In genomic region chr7:73422223-73423113, GRCm38 (mm10) we compare ENCODE assay signal across 8 mouse cellular contexts. TPM values are rescaled to one million over a fixed set of nuclear protein-coding genes. Genes with fewer than 3 reads are reported as not detected.
DNase-seq lines count a peak whose midpoint lies in the region; ATAC-seq lines count a peak whose summit lies in the region.

No protein-coding gene starts in this region.

- peaks cover 26% of the 10 kb centered on the region for H3K4me1 ChIP-seq in kidney, embryonic 15.5 days
- H3K4me1 ChIP-seq in forebrain, embryonic 14.5 days (ENCODE audit: control insufficient read depth, insufficient read depth, low read length) = peaks cover 11% of the 10 kb centered on the region
- H3K4me1 ChIP-seq in hindbrain, embryonic 16.5 days (ENCODE audit: control insufficient read depth, insufficient read depth, low read depth, low read length) = peaks cover 17% of the 10 kb centered on the region
- peaks cover 64% of the 10 kb centered on the region for H3K4me1 ChIP-seq in midbrain, embryonic 12.5 days

- no peak overlapping the region for H3K4me3 ChIP-seq in kidney, embryonic 15.5 days (replicated peaks)
- H3K4me3 ChIP-seq in forebrain, embryonic 14.5 days (ENCODE audit: low read depth, low read length) = no peak overlapping the region
- no peak overlapping the region for H3K4me3 ChIP-seq in hindbrain, embryonic 16.5 days (ENCODE audit: low read length)
- no peak overlapping the region for H3K4me3 ChIP-seq in midbrain, embryonic 12.5 days

- peaks cover 32% of the 10 kb centered on the region for H3K36me3 ChIP-seq in kidney, embryonic 15.5 days
- H3K36me3 ChIP-seq in forebrain, embryonic 14.5 days (ENCODE audit: control insufficient read depth, insufficient read depth, low read length) = peaks cover 41% of the 10 kb centered on the region
- H3K36me3 ChIP-seq in hindbrain, embryonic 16.5 days (ENCODE audit: control insufficient read depth, insufficient read depth, low read length) = peaks cover 12% of the 10 kb centered on the region
- H3K36me3 ChIP-seq in midbrain, embryonic 12.5 days = peaks cover 46% of the 10 kb centered on the region

- DNase-seq in kidney, adult 18-20 months = peak; percentile 79
- peak; percentile 75 for DNase-seq in cerebellum, adult 11 months
- DNase-seq in forebrain, embryonic 14.5 days (ENCODE audit: low spot score) = peak; percentile 89
- DNase-seq in left cerebral cortex, adult 8-10 months (ENCODE audit: low spot score in 2 of 2) = peak; percentile 69 to 83
- peak; percentile 54 to 77 for DNase-seq in spleen, postnatal 10 days (ENCODE audit: low spot score in 2 of 2)

- no peak overlapping the region for H3K9ac ChIP-seq in kidney, embryonic 15.5 days
- H3K9ac ChIP-seq in forebrain, embryonic 14.5 days (ENCODE audit: low read length) = no peak overlapping the region
- H3K9ac ChIP-seq in hindbrain, embryonic 16.5 days (ENCODE audit: low read depth, low read length) = no peak overlapping the region
- H3K9ac ChIP-seq in midbrain, embryonic 12.5 days (replicated peaks) = no peak overlapping the region

- WGBS in kidney, embryonic 15.5 days = 26% methylated on average over 12 of the region's 12 CpGs
- 23% methylated on average over 12 of the region's 12 CpGs for WGBS in forebrain, embryonic 14.5 days
- WGBS in hindbrain, embryonic 16.5 days = 20% methylated on average over 12 of the region's 12 CpGs
- WGBS in midbrain, embryonic 12.5 days = 25% methylated on average over 12 of the region's 12 CpGs

- H3K9me3 ChIP-seq in kidney, embryonic 15.5 days (replicated peaks) = no peaks in the 10 kb centered on the region
- no peaks in the 10 kb centered on the region for H3K9me3 ChIP-seq in forebrain, embryonic 14.5 days (replicated peaks; ENCODE audit: control insufficient read depth, low read length)
- H3K9me3 ChIP-seq in hindbrain, embryonic 16.5 days (ENCODE audit: control insufficient read depth, low read length) = no peaks in the 10 kb centered on the region
- no peaks in the 10 kb centered on the region for H3K9me3 ChIP-seq in midbrain, embryonic 12.5 days

- no peaks in the 10 kb centered on the region for H3K27me3 ChIP-seq in kidney, embryonic 15.5 days
- H3K27me3 ChIP-seq in forebrain, embryonic 14.5 days (replicated peaks; ENCODE audit: control insufficient read depth, insufficient read depth, low read length) = no peaks in the 10 kb centered on the region
- no peaks in the 10 kb centered on the region for H3K27me3 ChIP-seq in hindbrain, embryonic 16.5 days (replicated peaks; ENCODE audit: control insufficient read depth, insufficient read depth, low read length)
- H3K27me3 ChIP-seq in midbrain, embryonic 12.5 days = no peaks in the 10 kb centered on the region

- no peak for ATAC-seq in kidney, embryonic 15.5 days (replicated peaks; ENCODE audit: low FRiP score)
- peak; percentile 64 for ATAC-seq in forebrain, embryonic 14.5 days
- ATAC-seq in hindbrain, embryonic 16.5 days = peak; percentile 60
- peak; percentile 10 for ATAC-seq in midbrain, embryonic 12.5 days (ENCODE audit: low FRiP score, low read depth)

- H3K27ac ChIP-seq in kidney, embryonic 15.5 days = no peak overlapping the region
- 0 out of 2 replicates have a peak overlapping the region, but pooled peaks have one; percentile 22 for H3K27ac ChIP-seq in forebrain, embryonic 14.5 days (ENCODE audit: low read depth, low read length)
- H3K27ac ChIP-seq in hindbrain, embryonic 16.5 days (ENCODE audit: low read depth, low read length) = peak overlapping the region; percentile 32; the same call in 1 of the 2 replicates
- H3K27ac ChIP-seq in midbrain, embryonic 12.5 days (replicated peaks) = peak overlapping the region; percentile 75

- H3K4me2 ChIP-seq in kidney, embryonic 15.5 days = no peak overlapping the region
- no peak overlapping the region for H3K4me2 ChIP-seq in forebrain, embryonic 14.5 days (ENCODE audit: low read length)
- no peak overlapping the region for H3K4me2 ChIP-seq in hindbrain, embryonic 16.5 days (ENCODE audit: low read length)
- no peak overlapping the region for H3K4me2 ChIP-seq in midbrain, embryonic 12.5 days (replicated peaks)

RNA-seq across cellular contexts. Expression of gene Rgma, which starts 47.2 kb away (rescaled TPM):
- polyA plus RNA-seq in kidney, embryonic 15.5 days (2015; fragmentation: Nextera tagmentation; extraction: Ambion mirVana) = 11.7 and 13.7 TPM in 2 replicates
- 20.6 and 23.6 TPM in 2 replicates for polyA plus RNA-seq in forebrain, embryonic 14.5 days (2014; fragmentation: Nextera tagmentation; extraction: Ambion mirVana)
- polyA plus RNA-seq in hindbrain, embryonic 16.5 days (2015; fragmentation: Nextera tagmentation; extraction: Ambion mirVana) = 30.9 and 39.8 TPM in 2 replicates
- total RNA-seq in left cerebral cortex, adult 8-10 months (2022) = 10 to 100 TPM; 63.8 to 70.3 (median 64.4) TPM
- polyA plus RNA-seq in midbrain, embryonic 12.5 days (2016; fragmentation: Nextera tagmentation; extraction: Ambion mirVana) = 55.7 and 62.9 TPM in 2 replicates
